Mouse (Mus musculus) myocyte (in vitro differentiated cells): ENCODE results near the gene Kcnf1.

Experiments used
- CEBPB ChIP-seq: IDR thresholded peaks from 2 replicates; pipeline ENCODE4 v1.6.1; 2011; ENCODE audit warnings: mild to moderate bottlenecking, moderate library complexity; ENCODE audit not compliant: poor library complexity, insufficient read depth, severe bottlenecking
- E2F4 ChIP-seq: IDR thresholded peaks from one replicate; pipeline ENCODE4 v1.6.1; 2011; ENCODE audit warnings: mild to moderate bottlenecking, control low read depth, moderate library complexity; ENCODE audit not compliant: insufficient read depth
- MAX ChIP-seq: IDR thresholded peaks from one replicate; pipeline ENCODE4 v1.6.1; 2011; ENCODE audit warnings: low read depth, mild to moderate bottlenecking, control low read depth
- MYOD1 ChIP-seq, 3 experiments: IDR thresholded peaks; one replicate each; pipeline ENCODE4 v1.6.1; 2011; ENCODE audit warnings: control low read depth in 2 of 3, low read depth in 2 of 3, mild to moderate bottlenecking in 2 of 3, moderate library complexity in 1 of 3; ENCODE audit not compliant: insufficient read length in 2 of 3, control insufficient read depth in 1 of 3
- POLR2A ChIP-seq: IDR thresholded peaks from one replicate; pipeline ENCODE4 v1.6.1; 2011; ENCODE audit warnings: low read depth, mild to moderate bottlenecking, control low read depth, moderate library complexity; ENCODE audit not compliant: insufficient read length
- POLR2AphosphoS2 ChIP-seq: IDR thresholded peaks from one replicate; pipeline ENCODE4 v1.6.1; 2011; ENCODE audit warnings: low read depth, control low read depth; ENCODE audit not compliant: insufficient read length
- REST ChIP-seq: IDR thresholded peaks from one replicate; pipeline ENCODE4 v1.6.1; 2011; ENCODE audit warnings: mild to moderate bottlenecking, control low read depth, moderate library complexity; ENCODE audit not compliant: insufficient read depth, insufficient read length
- USF1 ChIP-seq: IDR thresholded peaks from one replicate; pipeline ENCODE4 v1.6.1; 2011; ENCODE audit warnings: low read depth, mild to moderate bottlenecking, control low read depth, moderate library complexity

GRCm38 (mm10) chr12:17176757-17177092 lies at the start of gene Kcnf1:
- TF ChIP-seq POLR2A: no peak
- no peak for TF ChIP-seq USF1
- no peak for TF ChIP-seq POLR2AphosphoS2
- no peak for TF ChIP-seq CEBPB
- no peak for TF ChIP-seq E2F4
- no peak for TF ChIP-seq REST
- no peak for TF ChIP-seq MAX
- TF ChIP-seq MYOD1 (IDR thresholded peaks at IDR 0.05; ENCODE audit: control insufficient read depth in 1 of 3, insufficient read length in 2 of 3, low read depth in 2 of 3): no peak
